Mouse (Mus musculus): ENCODE data around the gene Nipal3.

DNA sequence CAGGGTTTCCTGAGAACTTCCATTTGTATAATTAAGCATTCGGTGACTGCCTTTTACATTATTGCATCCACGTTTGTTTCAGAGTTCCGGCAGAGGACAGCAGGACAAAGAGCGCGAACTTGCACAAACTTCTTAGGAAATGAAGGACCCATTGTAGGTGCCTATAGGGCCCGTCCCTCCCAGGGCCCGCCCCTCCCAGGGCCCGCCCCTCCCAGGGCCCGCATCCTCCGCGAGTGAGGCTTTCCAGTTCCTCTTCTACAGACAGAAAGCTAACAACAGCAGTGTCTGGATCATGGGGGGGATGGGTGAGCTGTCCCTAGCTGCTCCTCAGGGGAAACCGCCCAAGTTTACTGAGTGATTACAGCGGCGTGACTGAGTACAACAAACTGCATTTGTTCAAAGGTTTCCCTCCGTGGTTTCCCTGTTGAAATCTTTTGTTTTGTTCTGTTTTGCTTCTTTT is 55.6 kb downstream of the Nipal3 start:
- TF ChIP-seq CTCF (IDR thresholded peaks at IDR 0.05; ENCODE audit: borderline replicate concordance, extremely low read depth, insufficient read depth, insufficient read length) (no peak), POLR2A (IDR thresholded peaks at IDR 0.05; ENCODE audit: borderline replicate concordance, extremely low read depth, insufficient read depth, insufficient read length, poor library complexity, severe bottlenecking) (no peak)
